Mouse (Mus musculus) brown adipose tissue, adult 24 weeks (tissue): Measurements from ENCODE around the gene Acmsd. TPM values are rescaled to one million over a fixed set of nuclear protein-coding genes. Genes with fewer than 3 reads are reported as not detected.

ENCODE experiments used
- H3K27ac ChIP-seq: fragments of 200-500 bp; replicated peaks from 2 replicates; pipeline ENCODE4 v1.5.1; 2012; ENCODE audit warnings: low read depth, mild to moderate bottlenecking, low read length
- H3K4me1 ChIP-seq: fragments of 200-500 bp; 2 replicates; pipeline ENCODE4 v1.6.1; 2012; ENCODE audit warnings: low read length, mixed read lengths; ENCODE audit not compliant: control insufficient read depth, insufficient read depth, insufficient read length
- H3K4me3 ChIP-seq: fragments of 200-500 bp; 2 replicates; pipeline ENCODE4 v1.5.1; 2012; ENCODE audit warnings: low read depth, mild to moderate bottlenecking, low read length, moderate library complexity; ENCODE audit not compliant: insufficient read depth
- polyA plus RNA-seq: library from polyadenylated mRNA; stranded (reverse); fragments of >200 nt; gene quantifications from 2 replicates; pipeline ENCODE4 v1.2.4, GENCODE M21; 2012; ENCODE audit not compliant: missing spikeins, insufficient read depth, insufficient read length

The Acmsd gene
- polyA plus RNA-seq, 1 experiment, result not detected

- Histone ChIP-seq H3K4me1 (no peaks in the 10 kb centered on the region), H3K4me3 (no peak overlapping the region), H3K27ac (no peak overlapping the region)
Measured at GRCm38 (mm10) chr1:127795087-127795769, 66.0 kb downstream of the Acmsd start.

GRCm38 (mm10) chr1:127796341-127796740 is 67.1 kb downstream of the Acmsd start:
- H3K4me3 ChIP-seq, result no peak overlapping the region
- no peaks in the 10 kb centered on the region for H3K4me1 ChIP-seq
- H3K27ac ChIP-seq, result no peak overlapping the region

GRCm38 (mm10) chr1:127796752-127797151 is 67.5 kb downstream of the Acmsd start:
- Histone ChIP-seq H3K4me1 (no peaks in the 10 kb centered on the region), H3K4me3 (no peak overlapping the region), H3K27ac (no peak overlapping the region)

- Histone ChIP-seq H3K4me1 (no peaks in the 10 kb centered on the region), H3K27ac (no peak overlapping the region), H3K4me3 (no peak overlapping the region)
Measured at GRCm38 (mm10) chr1:127802916-127803315, 73.7 kb downstream of the Acmsd start.

- no peak overlapping the region for H3K4me3 ChIP-seq
- no peak overlapping the region for H3K27ac ChIP-seq
- H3K4me1 ChIP-seq, result no peaks in the 10 kb centered on the region
Measured at GRCm38 (mm10) chr1:127808671-127809070, 79.5 kb downstream of the Acmsd start.

GRCm38 (mm10) chr1:127812929-127813328 is 83.7 kb downstream of the Acmsd start:
- Histone ChIP-seq H3K27ac (no peak overlapping the region), H3K4me3 (no peak overlapping the region), H3K4me1 (no peaks in the 10 kb centered on the region)

- H3K4me1 ChIP-seq, result no peaks in the 10 kb centered on the region
- no peak overlapping the region for H3K27ac ChIP-seq
- H3K4me3 ChIP-seq, result no peak overlapping the region
Measured at GRCm38 (mm10) chr1:127816381-127816780, 87.2 kb downstream of the Acmsd start.

Other genes with a start within 250 kb of the Acmsd start
- not detected in 2 replicates for gene Tmem163, start 49.9 kb upstream of the Acmsd start, polyA plus RNA-seq
- gene Ccnt2, start 44.8 kb downstream of the Acmsd start, polyA plus RNA-seq, result 9.3 and 12.0 TPM in 2 replicates
- gene Map3k19, start 125.6 kb downstream of the Acmsd start, polyA plus RNA-seq, result not detected in 2 replicates
- 22.6 and 27.9 TPM in 2 replicates for gene Rab3gap1, start 139.4 kb downstream of the Acmsd start, polyA plus RNA-seq